Mouse (Mus musculus) gastrocnemius, postnatal 25 days (tissue): ENCODE data around the gene Gm12185. TPM values are rescaled to one million over a fixed set of nuclear protein-coding genes. Genes with fewer than 3 reads are reported as not detected.
"Not testable (repeated sequence)": the region's sequence is repeated elsewhere in the genome, so short reads cannot be mapped to it uniquely, and the experiment has no call there.

Source experiments
- DNase-seq: peaks from one replicate; pipeline ENCODE4 v3.0.0; 2022
- long read RNA-seq, 2 experiments: library from polyadenylated mRNA; stranded (forward); transcript quantifications; one replicate each; pipeline ENCODE4 v2.0.0; 2021
- total RNA-seq, 2 experiments: library from RNA; stranded (reverse); gene quantifications; 1 replicate in 1 of 2; 2 replicates in 1 of 2; pipeline ENCODE4 v1.2.3; 2021

The Gm12185 gene
- total RNA-seq, result under 1 TPM; 0.15 to 0.19 TPM
- long read RNA-seq, experiment 1, partial matches to known transcripts, result 0 of 1 reads
- long read RNA-seq, experiment 1, other reads (novel, unspliced or antisense), result 1 of 1 reads
- long read RNA-seq, experiment 2, partial matches to known transcripts, result 0 of 1 reads
- long read RNA-seq, experiment 2, other reads (novel, unspliced or antisense), result 1 of 1 reads

GRCm38 (mm10) chr11:48991740-48992520 lies at the start of gene Gm12185:
Gene Gm12185 (minus strand): TSS chr11:48992226.
- not testable (repeated sequence) for DNase-seq

GRCm38 (mm10) chr11:49012074-49012473 lies 20.0 kb upstream of the Gm12185 start:
- not testable (repeated sequence) for DNase-seq

- DNase-seq, result not testable (repeated sequence)
Measured at GRCm38 (mm10) chr11:49006785-49007184, 14.8 kb upstream of the Gm12185 start.

- DNase-seq, result not testable (repeated sequence)
Measured at GRCm38 (mm10) chr11:49006317-49006716, 14.3 kb upstream of the Gm12185 start.

- not testable (repeated sequence) for DNase-seq
Measured at GRCm38 (mm10) chr11:49000411-49000810, 8.4 kb upstream of the Gm12185 start.

GRCm38 (mm10) chr11:48994018-48994417 lies 2.0 kb upstream of the Gm12185 start, which contains the start of gene Tgtp1:
Gene Tgtp1 (minus strand): TSS chr11:48994172.
- DNase-seq, result not testable (repeated sequence)

- not testable (repeated sequence) for DNase-seq
Measured at GRCm38 (mm10) chr11:48993296-48993695, 1.3 kb upstream of the Gm12185 start.

- not testable (repeated sequence) for DNase-seq
Measured at GRCm38 (mm10) chr11:48989981-48990380, 2.0 kb downstream of the Gm12185 start.

- DNase-seq, result not testable (repeated sequence)
Measured at GRCm38 (mm10) chr11:48988219-48988618, 3.8 kb downstream of the Gm12185 start.

GRCm38 (mm10) chr11:48982848-48983247 lies 9.2 kb downstream of the Gm12185 start:
- DNase-seq, result not testable (repeated sequence)

- DNase-seq, result not testable (repeated sequence)
Measured at GRCm38 (mm10) chr11:48980052-48980451, 12.0 kb downstream of the Gm12185 start.

GRCm38 (mm10) chr11:48979251-48979650 lies 12.8 kb downstream of the Gm12185 start, which contains the start of gene 9930111J21Rik1:
Gene 9930111J21Rik1 (minus strand): TSS chr11:48979398.
- not testable (repeated sequence) for DNase-seq

- not testable (repeated sequence) for DNase-seq
Measured at GRCm38 (mm10) chr11:48978240-48978939, 13.6 kb downstream of the Gm12185 start, which contains the start of gene Olfr56. Gene Olfr56 (plus strand): TSS chr11:48978889.

- not testable (repeated sequence) for DNase-seq
Measured at GRCm38 (mm10) chr11:48974686-48975085, 17.3 kb downstream of the Gm12185 start.

- DNase-seq, result not testable (repeated sequence)
Measured at GRCm38 (mm10) chr11:48946090-48946489, 45.9 kb downstream of the Gm12185 start, which contains the start of gene Psme2b. Gene Psme2b (minus strand): TSS chr11:48946190.

GRCm38 (mm10) chr11:48939286-48939685 lies 52.7 kb downstream of the Gm12185 start:
- not testable (repeated sequence) for DNase-seq

- not testable (repeated sequence) for DNase-seq
Measured at GRCm38 (mm10) chr11:48935291-48935690, 56.7 kb downstream of the Gm12185 start.

- not testable (repeated sequence) for DNase-seq
Measured at GRCm38 (mm10) chr11:48933923-48934322, 58.1 kb downstream of the Gm12185 start.

- not testable (repeated sequence) for DNase-seq
Measured at GRCm38 (mm10) chr11:48933422-48933821, 58.6 kb downstream of the Gm12185 start.

GRCm38 (mm10) chr11:48928068-48928467 lies 64.0 kb downstream of the Gm12185 start:
- not testable (repeated sequence) for DNase-seq

- not testable (repeated sequence) for DNase-seq
Measured at GRCm38 (mm10) chr11:48926437-48926836, 65.6 kb downstream of the Gm12185 start.

- not testable (repeated sequence) for DNase-seq
Measured at GRCm38 (mm10) chr11:48923818-48924217, 68.2 kb downstream of the Gm12185 start.
